Mouse (Mus musculus) Patski (cell line): ENCODE data around the gene Masp1. TPM values are rescaled to one million over a fixed set of nuclear protein-coding genes. Genes with fewer than 3 reads are reported as not detected.

Experiments
- ATAC-seq: fragments of 100-300 bp; one replicate; pipeline ENCODE4 v1.8.0; 2021
- CTCF ChIA-PET: fragments of 350-600 bp; sonication (Branson Sonifier 250); formaldehyde crosslinking; loops from one replicate; lab custom pipeline; 2022; ENCODE audit warnings: inconsistent platforms; lab: Charles Lee
- POLR2A ChIA-PET: fragments of 350-600 bp; sonication (Branson Sonifier 250); formaldehyde crosslinking; loops from one replicate; lab custom pipeline; 2022; ENCODE audit warnings: antibody characterized with exemption, inconsistent platforms; lab: Charles Lee
- DNase-seq: peaks from one replicate; pipeline ENCODE4 v3.0.0-alpha.2; 2011; ENCODE audit warnings: low read depth, low spot score
- H3K27me3 ChIP-seq: fragments of 371-371 bp; one replicate; pipeline ENCODE4 v1.5.1; 2021
- CTCF ChIP-seq: fragments of 100-300 bp; IDR thresholded peaks from one replicate; pipeline ENCODE4 v1.5.1; 2021
- in situ Hi-C: fragments of 300-500 bp; cut with MboI; formaldehyde crosslinking; loops from 3 replicates; pipeline ENCODE4 v1.11.1; 2018; ENCODE audit warnings: low pct_unique_long_range_greater_than_20kb, mixed read lengths
- polyA plus RNA-seq: library from polyadenylated mRNA; unstranded; gene quantifications from one replicate; pipeline ENCODE4 v1.2.3, GENCODE M21; 2021

Masp1 gene
- polyA plus RNA-seq, 1 experiment from 2014 or later = 81.4 TPM

GRCm38 (mm10) chr16:23475651-23476050 lies 45.0 kb downstream of the Masp1 start:
- CTCF ChIA-PET = no interaction called here
- H3K27me3 ChIP-seq = no peaks in the 10 kb centered on the region
- POLR2A ChIA-PET = no interaction called here
- ATAC-seq (no peak), DNase-seq (no peak)
- in situ Hi-C loops = no loop called here
- TF ChIP-seq CTCF = no peak

GRCm38 (mm10) chr16:23472046-23472445 lies 48.6 kb downstream of the Masp1 start:
- ATAC-seq (no peak), DNase-seq (no peak)
- H3K27me3 ChIP-seq = no peaks in the 10 kb centered on the region
- ChIA-PET POLR2A (no interaction called here), CTCF (no interaction called here)
- no peak for TF ChIP-seq CTCF
- in situ Hi-C loops = no loop called here

- no peak for TF ChIP-seq CTCF
- no peak for DNase-seq
- ChIA-PET POLR2A (no interaction called here), CTCF (interaction anchor here (1.6 kb wide), 1 partner anchor 11 kb away, joined by 5 read pairs; no protein-coding TSS in a partner anchor)
- H3K27me3 ChIP-seq = no peaks in the 10 kb centered on the region
- no peak for ATAC-seq
- in situ Hi-C loops = no loop called here
These were observed 49.1 kb downstream of the Masp1 start for GRCm38 (mm10) chr16:23471551-23471950.

- H3K27me3 ChIP-seq = no peaks in the 10 kb centered on the region
- ChIA-PET POLR2A (no interaction called here), CTCF (no interaction called here)
- DNase-seq = no peak
- no peak for TF ChIP-seq CTCF
- no peak for ATAC-seq
- in situ Hi-C loops = no loop called here
These were observed 56.8 kb downstream of the Masp1 start for GRCm38 (mm10) chr16:23463671-23464347.

- in situ Hi-C loops = loop anchor here (10.0 kb wide), 1 partner anchor 496 kb away; no protein-coding TSS in a partner anchor
- no peaks in the 10 kb centered on the region for H3K27me3 ChIP-seq
- peak; percentile 30 for DNase-seq
- no peak for TF ChIP-seq CTCF
- POLR2A ChIA-PET = interaction anchor here (0.8 kb wide), 1 partner anchor 10 kb away, joined by 4 read pairs; no protein-coding TSS in a partner anchor
- ATAC-seq = peak; percentile 26
- CTCF ChIA-PET = interaction anchor here (1.2 to 1.3 kb wide), 2 partner anchors 21 to 60 kb away, joined by 3 to 4 read pairs; no protein-coding TSS in a partner anchor
These were observed 61.6 kb downstream of the Masp1 start for GRCm38 (mm10) chr16:23458906-23459588.

- DNase-seq (no peak), ATAC-seq (no peak)
- ChIA-PET POLR2A (interaction anchor here (1.3 kb wide), 1 partner anchor 40 kb away, joined by 4 read pairs; no protein-coding TSS in a partner anchor), CTCF (interaction anchor here (1.5 kb wide), 1 partner anchor 34 kb away, joined by 7 read pairs; no protein-coding TSS in a partner anchor)
- H3K27me3 ChIP-seq = no peaks in the 10 kb centered on the region
- TF ChIP-seq CTCF = no peak
- in situ Hi-C loops = loop anchor here (10.0 kb wide), 1 partner anchor 497 kb away; no protein-coding TSS in a partner anchor
These were observed 63.3 kb downstream of the Masp1 start for GRCm38 (mm10) chr16:23457338-23457737.

- CTCF ChIA-PET = interaction anchor here (0.8 to 1.5 kb wide), 5 partner anchors 33 to 443 kb away, joined by 3 to 7 read pairs (median 3); no protein-coding TSS in a partner anchor
- no peak for TF ChIP-seq CTCF
- in situ Hi-C loops = loop anchor here (10.0 kb wide), 1 partner anchor 498 kb away; no protein-coding TSS in a partner anchor
- DNase-seq (peak; percentile 64), ATAC-seq (peak; percentile 61)
- POLR2A ChIA-PET = interaction anchor here (1.3 kb wide), 1 partner anchor 41 kb away, joined by 4 read pairs; no protein-coding TSS in a partner anchor
- H3K27me3 ChIP-seq = no peaks in the 10 kb centered on the region
These were observed 64.1 kb downstream of the Masp1 start for GRCm38 (mm10) chr16:23456534-23456933.

GRCm38 (mm10) chr16:23454376-23454775 lies 66.2 kb downstream of the Masp1 start:
- H3K27me3 ChIP-seq = no peaks in the 10 kb centered on the region
- ATAC-seq (no peak), DNase-seq (no peak)
- in situ Hi-C loops = loop anchor here (5.0 to 10.0 kb wide), 4 partner anchors 93 to 500 kb away; no protein-coding TSS in a partner anchor
- CTCF ChIA-PET = no interaction called here
- no peak for TF ChIP-seq CTCF
- POLR2A ChIA-PET = no interaction called here

GRCm38 (mm10) chr16:23452476-23452875 lies 68.1 kb downstream of the Masp1 start:
- CTCF ChIA-PET = interaction anchor here (0.7 to 3.2 kb wide), 7 partner anchors 15 to 446 kb away, joined by 3 to 19 read pairs (median 3); no protein-coding TSS in a partner anchor
- TF ChIP-seq CTCF = peak; percentile 88
- DNase-seq (no peak), ATAC-seq (no peak)
- in situ Hi-C loops = loop anchor here (5.0 to 10.0 kb wide), 4 partner anchors 95 to 502 kb away; no protein-coding TSS in a partner anchor
- POLR2A ChIA-PET = interaction anchor here (0.5 kb wide), 1 partner anchor 65 kb away, joined by 6 read pairs; no protein-coding TSS in a partner anchor
- no peaks in the 10 kb centered on the region for H3K27me3 ChIP-seq

- DNase-seq = no peak
- no peaks in the 10 kb centered on the region for H3K27me3 ChIP-seq
- ChIA-PET POLR2A (no interaction called here), CTCF (interaction anchor here (3.2 kb wide), 1 partner anchor 448 kb away, joined by 19 read pairs; no protein-coding TSS in a partner anchor)
- no peak for ATAC-seq
- in situ Hi-C loops = loop anchor here (5.0 to 10.0 kb wide), 4 partner anchors 96 to 504 kb away; no protein-coding TSS in a partner anchor
- TF ChIP-seq CTCF = no peak
These were observed 69.8 kb downstream of the Masp1 start for GRCm38 (mm10) chr16:23450816-23451215.
